Mouse (Mus musculus): ENCODE measurements at regions not wholly inside any gene's neighbourhood (a gene's known extent, or its start where the extent isn't known, plus 50 kb on each side); places are given as distances from the start of the nearest gene placed in this dataset.

GRCm38 (mm10) chr4:71338582-71338981 is 419.2 kb downstream of the Gm11232 start:
- TF ChIP-seq POLR2A (IDR thresholded peaks at IDR 0.05; ENCODE audit: control insufficient read depth in 1 of 2, insufficient read depth in 1 of 2, low read depth in 1 of 2, low read length in 2 of 2, poor library complexity in 1 of 2) = no peak
- TF ChIP-seq ETS1 (IDR thresholded peaks at IDR 0.05; ENCODE audit: low read depth, low read length) = no peak
- TF ChIP-seq MXI1 (IDR thresholded peaks at IDR 0.05; ENCODE audit: low read depth, low read length) = no peak
- TF ChIP-seq TCF12 (IDR thresholded peaks at IDR 0.05; ENCODE audit: low read depth, low read length) = no peak
- TF ChIP-seq CTCF (IDR thresholded peaks at IDR 0.05 in 2 of 3, conservative IDR thresholded peaks at IDR 0.05 in 1 of 3; ENCODE audit: control insufficient read depth in 1 of 3, insufficient read depth in 1 of 3, low read depth in 2 of 3, low read length in 3 of 3, poor library complexity in 1 of 3, severe bottlenecking in 1 of 3) = no peak
- no peak for TF ChIP-seq EP300 (IDR thresholded peaks at IDR 0.05; ENCODE audit: low read depth in 1 of 2, low read length in 2 of 2)
- no peak for TF ChIP-seq SMC3 (IDR thresholded peaks at IDR 0.05; ENCODE audit: low read depth, low read length)

All from MEL (cell line).